Mouse (Mus musculus) ES-E14 (cell line): ENCODE measurements around the gene Zxdc.
A peak's percentile ranks its signal among the peaks of the same experiment; 100 is the strongest.

Source experiments
- CHD2 ChIP-seq: IDR thresholded peaks from 2 replicates; pipeline ENCODE4 v1.6.1; 2014; ENCODE audit warnings: mild to moderate bottlenecking, low read depth, low read length, inconsistent platforms
- HCFC1 ChIP-seq: IDR thresholded peaks from 2 replicates; pipeline ENCODE4 v1.6.1; 2012; ENCODE audit warnings: low read length, inconsistent platforms, borderline replicate concordance; ENCODE audit not compliant: insufficient read depth
- MAFK ChIP-seq: IDR thresholded peaks from 2 replicates; pipeline ENCODE4 v1.6.1; 2014; ENCODE audit warnings: mild to moderate bottlenecking, low read depth, low read length, inconsistent platforms; ENCODE audit not compliant: insufficient read depth
- ZC3H11A ChIP-seq: IDR thresholded peaks from 2 replicates; pipeline ENCODE4 v1.6.1; 2012; ENCODE audit warnings: low read depth, mild to moderate bottlenecking, inconsistent platforms, low read length, borderline replicate concordance

- no peak for TF ChIP-seq MAFK
- TF ChIP-seq CHD2: no peak
- no peak for TF ChIP-seq HCFC1
- peak; percentile 39; the same call in 1 of the 2 replicates for TF ChIP-seq ZC3H11A
Measured at GRCm38 (mm10) chr6:90435195-90435618, 65.9 kb downstream of the Zxdc start.
